Mouse (Mus musculus): ENCODE measurements around the gene Zbtb42. TPM values are rescaled to one million over a fixed set of nuclear protein-coding genes. Genes with fewer than 3 reads are reported as not detected.

Zbtb42 gene
- polyA plus RNA-seq, 1 experiment from 2014 or later = 6.4 TPM

DNA sequence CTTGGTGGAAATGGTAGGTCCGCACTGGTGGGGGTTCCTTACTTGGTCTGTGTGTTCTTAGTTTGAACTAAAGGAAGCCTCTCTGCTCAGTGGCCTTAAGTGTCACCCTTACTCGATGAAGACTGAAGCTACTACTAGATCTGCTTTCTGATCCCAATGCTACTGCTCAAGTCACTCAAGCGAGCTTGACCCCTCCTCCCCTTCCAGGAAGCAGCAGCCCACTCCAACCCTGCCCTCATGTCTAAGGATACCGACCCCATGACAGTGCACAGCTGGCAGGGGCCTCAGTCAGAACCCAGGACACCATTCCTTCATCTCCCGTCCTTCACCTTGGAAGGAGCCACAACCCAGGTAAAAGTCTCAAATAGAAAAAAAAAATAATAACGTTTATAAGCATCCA is 41.6 kb downstream of the Zbtb42 start, which contains the start of gene Cep170b:
Gene Cep170b (plus strand): TSS at position 240 of the 400 bp plus-strand sequence.
- no peaks in the 10 kb centered on the region for H3K9me3 ChIP-seq (replicated peaks)
- H3K27me3 ChIP-seq (replicated peaks) = peaks cover 63% of the 10 kb centered on the region
- WGBS = 69% methylated on average over 6 of the region's 6 CpGs
- H3K4me1 ChIP-seq (replicated peaks) = peaks cover 27% of the 10 kb centered on the region
- H3K36me3 ChIP-seq = no peaks in the 10 kb centered on the region
- ATAC-seq (ENCODE audit: insufficient number of reproducible peaks, low FRiP score) = no peak
- H3K4me2 ChIP-seq = peak within 1 kb of the TSS; percentile 100
- H3K9ac ChIP-seq = peak within 1 kb of the TSS; percentile 51; the same call in 1 of the 2 replicates
- H3K27ac ChIP-seq (ENCODE audit: poor library complexity, severe bottlenecking) = no peak within 1 kb of the TSS
- H3K4me3 ChIP-seq = peak within 1 kb of the TSS; percentile 83

DNA sequence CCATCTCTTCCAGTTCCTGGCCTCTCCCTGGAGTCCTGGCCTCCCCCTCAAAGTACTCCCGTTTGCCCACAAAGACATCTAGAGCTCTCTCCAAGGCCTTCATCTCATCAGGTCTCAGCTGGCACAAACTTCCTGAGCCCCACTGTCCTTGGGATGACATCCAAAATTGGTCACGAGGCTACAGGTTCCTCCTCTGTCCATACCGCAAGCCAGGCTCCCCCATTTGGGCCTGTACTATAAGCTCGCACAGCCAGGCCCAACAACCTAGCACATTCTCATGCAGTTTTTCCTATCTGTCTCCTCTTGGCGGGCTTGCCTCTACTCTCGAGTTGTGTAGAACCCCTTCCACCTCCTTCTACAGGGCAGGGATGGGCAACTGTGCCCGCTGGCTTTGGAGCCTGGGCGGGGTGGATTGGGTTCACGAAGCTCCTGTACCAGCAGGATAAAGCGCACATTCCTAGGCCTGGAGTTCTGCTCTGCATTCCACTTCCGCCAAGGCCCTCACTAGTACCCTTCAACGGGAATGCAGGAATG is 42.3 kb downstream of the Zbtb42 start:
- Histone ChIP-seq H3K4me2 (peak overlapping the region; percentile 100), H3K9me3 (replicated peaks) (no peaks in the 10 kb centered on the region), H3K36me3 (no peaks in the 10 kb centered on the region), H3K4me3 (peak overlapping the region; percentile 83), H3K27me3 (replicated peaks) (peaks cover 60% of the 10 kb centered on the region), H3K9ac (peak overlapping the region; percentile 51; the same call in 1 of the 2 replicates), H3K27ac (ENCODE audit: poor library complexity, severe bottlenecking) (no peak overlapping the region), H3K4me1 (replicated peaks) (peaks cover 27% of the 10 kb centered on the region)
- no peak for ATAC-seq (ENCODE audit: insufficient number of reproducible peaks, low FRiP score)
- WGBS = 41% methylated on average over 12 of the region's 12 CpGs

GRCm38 (mm10) chr12:112721424-112722239 is 43.0 kb downstream of the Zbtb42 start:
- Histone ChIP-seq H3K4me2 (peak overlapping the region; percentile 100), H3K27ac (ENCODE audit: poor library complexity, severe bottlenecking) (no peak overlapping the region; the same call in 1 of the 2 replicates), H3K27me3 (replicated peaks) (peaks cover 60% of the 10 kb centered on the region), H3K4me3 (peak overlapping the region; percentile 83), H3K4me1 (replicated peaks) (peaks cover 27% of the 10 kb centered on the region), H3K36me3 (no peaks in the 10 kb centered on the region), H3K9me3 (replicated peaks) (no peaks in the 10 kb centered on the region), H3K9ac (peak overlapping the region; percentile 86)
- ATAC-seq (ENCODE audit: insufficient number of reproducible peaks, low FRiP score) = peak; percentile 30
- WGBS = 3% methylated on average over 62 of the region's 69 CpGs

GRCm38 (mm10) chr12:112722240-112723027 is 43.8 kb downstream of the Zbtb42 start:
- under 1% methylated on average over 68 of the region's 75 CpGs for WGBS
- H3K4me2 ChIP-seq = peak overlapping the region; percentile 100
- no peaks in the 10 kb centered on the region for H3K9me3 ChIP-seq (replicated peaks)
- peak; percentile 64 for ATAC-seq (ENCODE audit: insufficient number of reproducible peaks, low FRiP score)
- H3K27me3 ChIP-seq (replicated peaks) = peaks cover 60% of the 10 kb centered on the region
- peak overlapping the region; percentile 86 for H3K9ac ChIP-seq
- H3K4me3 ChIP-seq = peak overlapping the region; percentile 83
- no peaks in the 10 kb centered on the region for H3K36me3 ChIP-seq
- no peak overlapping the region; the same call in 1 of the 2 replicates for H3K27ac ChIP-seq (ENCODE audit: poor library complexity, severe bottlenecking)
- peaks cover 27% of the 10 kb centered on the region for H3K4me1 ChIP-seq (replicated peaks)

DNA sequence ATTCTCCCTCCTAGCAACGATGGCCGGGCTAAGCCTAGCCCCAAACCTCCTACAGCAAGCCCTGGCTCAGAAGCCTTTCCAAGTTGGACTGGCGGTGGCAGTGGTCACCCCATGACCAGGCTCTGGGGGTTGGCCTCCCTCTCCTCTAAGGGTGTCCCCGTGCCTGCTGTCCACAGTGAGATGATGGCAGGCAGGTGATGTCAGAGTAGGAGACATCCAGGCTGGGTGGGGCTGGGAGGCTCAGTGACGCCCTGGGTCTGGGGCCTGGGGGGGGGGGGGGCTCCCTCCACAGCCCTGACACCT is 44.4 kb downstream of the Zbtb42 start:
- no peak overlapping the region for H3K27ac ChIP-seq (ENCODE audit: poor library complexity, severe bottlenecking)
- 19% methylated on average over 5 of the region's 5 CpGs for WGBS
- H3K27me3 ChIP-seq (replicated peaks) = peaks cover 55% of the 10 kb centered on the region

DNA sequence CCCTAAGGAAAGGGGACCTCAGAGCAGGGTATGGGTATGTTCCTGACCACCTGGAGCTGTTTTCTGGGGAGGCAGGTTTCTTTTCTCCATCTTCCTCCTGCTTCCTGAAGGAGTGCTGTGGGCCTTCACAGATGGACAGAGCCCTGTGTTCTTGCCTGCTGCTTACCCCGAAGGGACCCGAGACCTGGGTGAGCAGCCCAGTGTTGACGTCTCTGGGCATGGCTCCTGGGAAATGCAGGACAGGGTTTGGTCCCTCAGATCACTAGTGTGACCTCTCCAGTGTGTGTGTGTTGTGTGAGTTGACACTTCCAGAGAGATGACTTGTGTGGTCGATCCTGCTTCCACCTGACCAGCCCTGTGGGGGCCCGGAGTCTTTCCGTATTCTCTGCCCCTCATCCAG is 44.8 kb downstream of the Zbtb42 start:
- peaks cover 53% of the 10 kb centered on the region for H3K27me3 ChIP-seq (replicated peaks)
- 83% methylated on average over 6 of the region's 6 CpGs for WGBS

More for the DNA sequence above, 44.4 kb downstream of the Zbtb42 start:
- ATAC-seq (ENCODE audit: insufficient number of reproducible peaks, low FRiP score) = no peak
- no peaks in the 10 kb centered on the region for H3K9me3 ChIP-seq (replicated peaks)
- H3K4me3 ChIP-seq = peak overlapping the region; percentile 83
- peaks cover 27% of the 10 kb centered on the region for H3K4me1 ChIP-seq (replicated peaks)
- no peaks in the 10 kb centered on the region for H3K36me3 ChIP-seq
- H3K4me2 ChIP-seq = peak overlapping the region; percentile 100
- peak overlapping the region; percentile 86 for H3K9ac ChIP-seq

GRCm38 (mm10) chr12:112724077-112724805 is 45.6 kb downstream of the Zbtb42 start:
- H3K27me3 ChIP-seq (replicated peaks) = peaks cover 46% of the 10 kb centered on the region
- no peaks in the 10 kb centered on the region for H3K9me3 ChIP-seq (replicated peaks)
- H3K4me1 ChIP-seq (replicated peaks) = peaks cover 27% of the 10 kb centered on the region
- no peak overlapping the region for H3K27ac ChIP-seq (ENCODE audit: poor library complexity, severe bottlenecking)
- no peak for ATAC-seq (ENCODE audit: insufficient number of reproducible peaks, low FRiP score)
- H3K36me3 ChIP-seq = no peaks in the 10 kb centered on the region
- WGBS = 67% methylated on average over 11 of the region's 11 CpGs
- H3K9ac ChIP-seq = no peak overlapping the region
- no peak overlapping the region for H3K4me3 ChIP-seq
- no peak overlapping the region for H3K4me2 ChIP-seq

More for the DNA sequence above, 44.8 kb downstream of the Zbtb42 start:
- H3K27ac ChIP-seq (ENCODE audit: poor library complexity, severe bottlenecking) = no peak overlapping the region
- peaks cover 27% of the 10 kb centered on the region for H3K4me1 ChIP-seq (replicated peaks)
- H3K4me2 ChIP-seq = peak overlapping the region; percentile 100
- no peak overlapping the region for H3K9ac ChIP-seq
- H3K4me3 ChIP-seq = no peak overlapping the region
- ATAC-seq (ENCODE audit: insufficient number of reproducible peaks, low FRiP score) = no peak
- no peaks in the 10 kb centered on the region for H3K36me3 ChIP-seq
- no peaks in the 10 kb centered on the region for H3K9me3 ChIP-seq (replicated peaks)

DNA sequence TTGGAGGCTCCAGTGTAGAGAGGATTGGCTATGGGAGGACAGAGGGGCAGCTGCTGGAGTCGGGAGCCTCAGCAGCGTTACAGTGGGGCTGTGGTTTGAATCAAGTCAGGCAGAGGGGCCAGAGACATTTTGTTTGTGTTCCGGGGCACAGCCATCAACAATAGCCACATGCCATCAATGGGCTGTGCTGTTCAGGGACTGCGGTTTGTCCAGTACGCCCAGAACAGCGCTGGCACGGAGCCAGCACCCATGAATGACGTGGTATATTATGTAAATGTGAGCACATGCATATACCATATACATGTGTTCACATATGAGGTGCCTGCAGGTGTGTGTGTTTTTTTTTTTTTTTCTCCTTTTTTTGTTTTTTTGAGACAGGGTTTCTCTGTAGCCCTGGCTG is 49.2 kb downstream of the Zbtb42 start:
- no peak overlapping the region for H3K9ac ChIP-seq
- H3K4me3 ChIP-seq = no peak overlapping the region
- H3K27ac ChIP-seq (ENCODE audit: poor library complexity, severe bottlenecking) = no peak overlapping the region
- peaks cover 6% of the 10 kb centered on the region for H3K36me3 ChIP-seq
- 81% methylated on average over 8 of the region's 8 CpGs for WGBS
- H3K27me3 ChIP-seq (replicated peaks) = peaks cover 20% of the 10 kb centered on the region
- no peak for ATAC-seq (ENCODE audit: insufficient number of reproducible peaks, low FRiP score)
- peaks cover 8% of the 10 kb centered on the region for H3K4me1 ChIP-seq (replicated peaks)
- no peaks in the 10 kb centered on the region for H3K9me3 ChIP-seq (replicated peaks)
- no peak overlapping the region for H3K4me2 ChIP-seq

- Histone ChIP-seq H3K27ac (ENCODE audit: poor library complexity, severe bottlenecking) (no peak overlapping the region), H3K4me3 (no peak overlapping the region), H3K27me3 (replicated peaks) (0 out of 2 replicates have a peak, but pooled peaks cover 1% of the 10 kb centered on the region), H3K4me1 (replicated peaks) (no peaks in the 10 kb centered on the region), H3K9ac (no peak overlapping the region), H3K4me2 (no peak overlapping the region), H3K9me3 (replicated peaks) (no peaks in the 10 kb centered on the region), H3K36me3 (peaks cover 14% of the 10 kb centered on the region)
- whole genome bisulfite sequencing = 81% methylated on average over 14 of the region's 14 CpGs
- no peak for ATAC-seq (ENCODE audit: insufficient number of reproducible peaks, low FRiP score)
Measured at GRCm38 (mm10) chr12:112730808-112731207, 52.2 kb downstream of the Zbtb42 start.
